Mouse (Mus musculus) heart, adult 9 months (tissue): Measurements from ENCODE around the gene Mfsd6.

Source experiments
- DNase-seq, 2 experiments: peaks; one replicate each; pipeline ENCODE4 v3.0.0; 2022; ENCODE audit warnings: low spot score in 2 of 2

The Mfsd6 gene

GRCm38 (mm10) chr1:52640266-52640665 is 87.0 kb downstream of the Mfsd6 start:
- no peak for DNase-seq

- no peak for DNase-seq
Measured at GRCm38 (mm10) chr1:52639090-52639489, 88.2 kb downstream of the Mfsd6 start.

- DNase-seq = no peak
Measured at GRCm38 (mm10) chr1:52638101-52638500, 89.2 kb downstream of the Mfsd6 start.

- DNase-seq = no peak
Measured at GRCm38 (mm10) chr1:52635932-52636331, 91.3 kb downstream of the Mfsd6 start.

- no peak for DNase-seq
Measured at GRCm38 (mm10) chr1:52634251-52634650, 93.0 kb downstream of the Mfsd6 start.

GRCm38 (mm10) chr1:52631570-52631969 is 95.7 kb downstream of the Mfsd6 start:
- no peak for DNase-seq

- DNase-seq = peak; percentile 14 to 36
Measured at GRCm38 (mm10) chr1:52630937-52631299, 96.3 kb downstream of the Mfsd6 start.

- peak; percentile 90 to 93 for DNase-seq
Measured at GRCm38 (mm10) chr1:52630248-52630936, 96.9 kb downstream of the Mfsd6 start, which contains the start of gene Nemp2. Gene Nemp2 (plus strand): TSS chr1:52630703.

- no peak for DNase-seq
Measured at GRCm38 (mm10) chr1:52620442-52620841, 106.8 kb downstream of the Mfsd6 start.

- peak in 1 of 2 experiments; percentile 33 for DNase-seq
Measured at GRCm38 (mm10) chr1:52618217-52618616, 109.0 kb downstream of the Mfsd6 start.

- DNase-seq = no peak
Measured at GRCm38 (mm10) chr1:52608486-52608885, 118.8 kb downstream of the Mfsd6 start.

- no peak for DNase-seq
Measured at GRCm38 (mm10) chr1:52607700-52608099, 119.6 kb downstream of the Mfsd6 start.
